Mouse (Mus musculus) myocyte (in vitro differentiated cells): ENCODE results near the gene Mon1a.

ENCODE experiments used
- CEBPB ChIP-seq: IDR thresholded peaks from 2 replicates; pipeline ENCODE4 v1.6.1; 2011; ENCODE audit warnings: mild to moderate bottlenecking, moderate library complexity; ENCODE audit not compliant: poor library complexity, insufficient read depth, severe bottlenecking
- E2F4 ChIP-seq: IDR thresholded peaks from one replicate; pipeline ENCODE4 v1.6.1; 2011; ENCODE audit warnings: mild to moderate bottlenecking, control low read depth, moderate library complexity; ENCODE audit not compliant: insufficient read depth
- MAX ChIP-seq: IDR thresholded peaks from one replicate; pipeline ENCODE4 v1.6.1; 2011; ENCODE audit warnings: low read depth, mild to moderate bottlenecking, control low read depth
- MYOD1 ChIP-seq, 3 experiments: IDR thresholded peaks; one replicate each; pipeline ENCODE4 v1.6.1; 2011; ENCODE audit warnings: control low read depth in 2 of 3, low read depth in 2 of 3, mild to moderate bottlenecking in 2 of 3, moderate library complexity in 1 of 3; ENCODE audit not compliant: insufficient read length in 2 of 3, control insufficient read depth in 1 of 3
- MYOG ChIP-seq, 3 experiments: IDR thresholded peaks; one replicate each; pipeline ENCODE4 v1.6.1; 2011; ENCODE audit warnings: control low read depth in 2 of 3, low read depth in 2 of 3, mild to moderate bottlenecking in 2 of 3; ENCODE audit not compliant: insufficient read length in 2 of 3, control insufficient read depth in 1 of 3, insufficient read depth in 1 of 3
- POLR2A ChIP-seq: IDR thresholded peaks from one replicate; pipeline ENCODE4 v1.6.1; 2011; ENCODE audit warnings: low read depth, mild to moderate bottlenecking, control low read depth, moderate library complexity; ENCODE audit not compliant: insufficient read length
- POLR2AphosphoS2 ChIP-seq: IDR thresholded peaks from one replicate; pipeline ENCODE4 v1.6.1; 2011; ENCODE audit warnings: low read depth, control low read depth; ENCODE audit not compliant: insufficient read length
- REST ChIP-seq: IDR thresholded peaks from one replicate; pipeline ENCODE4 v1.6.1; 2011; ENCODE audit warnings: mild to moderate bottlenecking, control low read depth, moderate library complexity; ENCODE audit not compliant: insufficient read depth, insufficient read length
- SRF ChIP-seq: IDR thresholded peaks from one replicate; pipeline ENCODE4 v1.6.1; 2011; ENCODE audit warnings: low read depth; ENCODE audit not compliant: control insufficient read depth, insufficient read length
- TCF12 ChIP-seq: IDR thresholded peaks from one replicate; pipeline ENCODE4 v1.6.1; 2011; ENCODE audit warnings: mild to moderate bottlenecking, control low read depth; ENCODE audit not compliant: poor library complexity, insufficient read depth, severe bottlenecking
- TCF3 ChIP-seq: IDR thresholded peaks from one replicate; pipeline ENCODE4 v1.6.1; 2011; ENCODE audit warnings: low read depth, control low read depth; ENCODE audit not compliant: insufficient read length
- USF1 ChIP-seq: IDR thresholded peaks from one replicate; pipeline ENCODE4 v1.6.1; 2011; ENCODE audit warnings: low read depth, mild to moderate bottlenecking, control low read depth, moderate library complexity

DNA sequence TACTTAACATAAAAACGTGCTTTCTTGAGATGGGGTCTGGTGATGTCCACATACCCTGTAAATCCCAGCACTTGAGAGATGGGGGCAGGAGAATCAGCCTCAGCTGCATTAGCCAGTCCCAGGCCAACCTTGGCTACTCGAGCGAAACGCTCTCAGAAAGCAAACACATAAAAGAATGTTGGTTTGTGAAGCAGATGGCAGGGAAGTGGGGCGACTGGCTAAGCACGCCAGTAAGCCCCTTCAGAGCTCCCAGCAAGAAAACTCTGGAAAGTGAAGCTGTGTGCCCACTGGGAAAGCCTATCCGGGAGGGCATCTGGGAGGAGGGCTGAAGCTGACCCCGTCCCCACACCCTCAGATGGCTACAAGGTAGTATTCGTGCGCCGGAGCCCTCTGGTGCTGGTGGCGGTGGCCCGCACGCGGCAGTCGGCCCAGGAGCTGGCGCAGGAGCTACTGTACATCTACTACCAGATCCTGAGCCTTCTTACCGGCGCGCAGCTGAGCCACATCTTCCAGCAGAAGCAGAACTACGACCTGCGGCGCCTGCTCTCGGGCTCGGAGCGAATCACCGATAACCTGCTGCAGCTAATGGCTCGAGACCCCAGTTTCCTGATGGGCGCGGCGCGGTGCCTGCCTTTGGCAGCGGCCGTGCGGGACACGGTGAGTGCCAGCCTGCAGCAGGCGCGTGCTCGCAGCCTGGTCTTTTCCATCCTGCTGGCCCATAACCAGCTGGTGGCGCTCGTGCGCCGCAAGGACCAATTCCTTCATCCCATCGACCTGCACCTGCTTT lies 13.1 kb downstream of the Mon1a start:
- TF ChIP-seq POLR2A (no peak), MAX (no peak), TCF3 (no peak), E2F4 (no peak), POLR2AphosphoS2 (no peak), MYOD1 (IDR thresholded peaks at IDR 0.05; ENCODE audit: control insufficient read depth in 1 of 3, insufficient read length in 2 of 3, low read depth in 2 of 3) (no peak), MYOG (IDR thresholded peaks at IDR 0.05; ENCODE audit: control insufficient read depth in 1 of 3, insufficient read depth in 1 of 3, insufficient read length in 2 of 3, low read depth in 2 of 3) (no peak), USF1 (no peak), CEBPB (no peak), TCF12 (no peak), SRF (no peak), REST (no peak)
